Mouse (Mus musculus): ENCODE results near the gene Son.
A peak's percentile ranks its signal among the peaks of the same experiment; 100 is the strongest.
"Not testable (repeated sequence)": the region's sequence is repeated elsewhere in the genome, so short reads cannot be mapped to it uniquely, and the experiment has no call there.

The Son gene

GRCm38 (mm10) chr16:91633641-91634040, 13.7 kb upstream of the Son start:
- DNase-seq (ENCODE audit: extremely low read depth, insufficient read length, low spot score): no peak

- no peak for DNase-seq (ENCODE audit: extremely low read depth, insufficient read length, low spot score)
Measured at GRCm38 (mm10) chr16:91639161-91639560, 8.1 kb upstream of the Son start.

DNA sequence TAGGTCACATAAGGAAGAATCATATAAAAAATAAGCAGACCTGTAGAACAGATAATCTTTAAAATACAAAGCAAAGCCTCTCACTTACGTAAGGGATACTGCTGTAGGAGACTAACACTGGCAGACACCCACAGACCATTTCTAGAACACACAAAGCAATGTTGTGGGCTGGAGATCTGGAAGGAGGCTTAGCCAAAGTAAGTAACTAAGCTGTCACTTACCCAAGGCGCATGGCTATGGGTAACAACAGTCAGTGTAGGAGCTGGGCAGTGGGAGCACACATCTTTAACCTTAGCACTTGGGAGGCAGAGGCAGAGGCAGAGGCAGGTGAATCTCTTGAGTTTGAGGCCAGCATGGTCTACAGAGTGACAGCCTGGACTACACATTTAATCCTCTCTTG, 7.7 kb upstream of the Son start:
- no peak for DNase-seq (ENCODE audit: extremely low read depth, insufficient read length, low spot score)

- no peak for DNase-seq (ENCODE audit: extremely low read depth, insufficient read length, low spot score)
Measured at GRCm38 (mm10) chr16:91640171-91640570, 7.1 kb upstream of the Son start.

- DNase-seq (ENCODE audit: extremely low read depth, insufficient read length, low spot score): no peak
Measured at GRCm38 (mm10) chr16:91644901-91645300, 2.4 kb upstream of the Son start.

GRCm38 (mm10) chr16:91645420-91645819, 1.9 kb upstream of the Son start:
- DNase-seq (ENCODE audit: extremely low read depth, insufficient read length, low spot score): not testable (repeated sequence)

DNA sequence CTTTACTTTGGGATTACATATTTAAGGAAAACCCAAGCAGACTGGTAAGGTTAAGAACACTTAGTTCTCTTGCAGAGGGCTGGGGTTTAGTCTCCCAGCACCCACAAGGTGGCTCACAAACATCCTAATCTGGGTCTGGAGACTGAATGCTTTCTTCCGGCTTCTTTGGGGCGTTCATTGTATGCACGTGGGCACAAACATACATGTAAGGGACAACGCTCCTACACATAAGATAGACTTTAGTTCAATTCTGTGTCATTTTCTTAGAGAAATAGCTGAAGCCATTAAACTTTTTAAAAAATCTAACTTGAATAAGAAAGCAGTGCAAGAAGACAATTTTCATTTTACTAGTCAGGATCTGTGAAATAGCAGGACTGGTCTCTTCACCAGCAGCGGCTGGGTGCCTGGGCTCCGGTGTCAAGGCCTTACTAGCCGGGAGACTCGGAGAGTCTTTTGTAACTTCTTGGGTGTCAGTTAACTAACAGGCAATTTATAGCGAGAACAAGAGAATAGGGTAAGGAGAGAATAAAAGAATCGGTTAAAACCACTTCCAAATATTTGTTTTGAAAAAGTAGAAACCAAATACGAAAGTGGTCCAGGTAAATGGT, 1.2 kb upstream of the Son start:
- DNase-seq (ENCODE audit: extremely low read depth, insufficient read length, low spot score): no peak

DNA sequence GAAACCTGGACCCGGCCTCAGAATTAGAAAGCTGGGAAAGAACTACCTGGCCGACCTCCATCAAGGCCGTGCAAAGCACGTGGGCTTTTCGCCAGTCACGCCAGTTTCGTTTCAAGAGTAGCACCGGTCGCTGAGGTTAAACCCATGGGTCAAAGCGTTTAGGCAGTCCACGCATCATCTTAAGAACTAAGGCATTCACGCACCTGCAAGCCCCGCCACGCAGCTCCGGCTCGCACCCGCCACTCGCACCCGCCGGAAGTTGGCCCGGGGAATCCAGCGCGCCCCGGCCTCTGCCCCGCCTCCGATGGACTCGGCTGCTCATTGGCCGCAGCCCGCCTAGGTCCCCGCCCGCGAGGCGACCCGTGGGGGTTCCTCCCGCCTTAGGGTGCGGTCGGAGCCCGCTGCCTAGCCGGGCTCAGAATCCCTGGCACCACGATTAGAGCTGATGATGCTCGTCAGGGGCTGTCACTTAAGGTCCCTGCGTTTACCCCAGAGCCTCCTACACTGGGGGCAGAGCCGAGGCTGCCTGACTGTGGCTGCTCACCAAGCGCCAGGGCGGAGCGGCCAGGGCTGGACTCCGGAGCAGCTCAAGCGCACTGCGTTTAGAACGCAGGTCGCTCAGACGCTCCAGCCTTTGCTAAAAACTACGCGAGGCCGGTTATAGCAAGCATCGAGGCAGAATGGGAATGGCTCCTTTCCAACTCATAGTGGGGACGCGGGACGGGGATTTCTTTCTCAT, 456 bp upstream of the Son start, which contains the start of gene Gart:
Gene Gart (minus strand): TSS at position 272 of the 739 bp plus-strand sequence.
- peak; percentile 91 for DNase-seq (ENCODE audit: extremely low read depth, insufficient read length, low spot score)

GRCm38 (mm10) chr16:91648220-91648550, 879 bp downstream of the Son start:
- peak; percentile 68 for DNase-seq (ENCODE audit: extremely low read depth, insufficient read length, low spot score)

GRCm38 (mm10) chr16:91649246-91649645, 1.9 kb downstream of the Son start:
- no peak for DNase-seq (ENCODE audit: extremely low read depth, insufficient read length, low spot score)

DNA sequence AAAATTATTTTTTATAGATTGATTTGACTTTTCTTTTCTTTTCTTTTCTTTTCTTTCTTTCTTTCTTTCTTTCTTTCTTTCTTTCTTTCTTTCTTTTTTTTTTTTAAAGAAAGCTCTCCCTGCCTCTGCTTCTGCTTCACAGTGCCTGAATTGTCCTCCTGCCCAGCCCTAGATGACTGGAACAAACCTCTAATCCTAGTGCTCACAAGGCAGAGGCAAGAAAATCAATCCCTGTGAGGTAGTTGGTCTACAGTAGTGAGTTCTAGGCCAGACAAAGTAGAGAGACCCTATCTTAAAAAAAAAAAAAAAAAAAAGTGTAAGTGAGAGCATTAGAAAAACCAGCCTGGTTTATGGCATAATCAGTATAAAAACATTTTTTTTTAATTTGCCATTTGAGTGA, 2.5 kb downstream of the Son start:
- no peak for DNase-seq (ENCODE audit: extremely low read depth, insufficient read length, low spot score)

DNA sequence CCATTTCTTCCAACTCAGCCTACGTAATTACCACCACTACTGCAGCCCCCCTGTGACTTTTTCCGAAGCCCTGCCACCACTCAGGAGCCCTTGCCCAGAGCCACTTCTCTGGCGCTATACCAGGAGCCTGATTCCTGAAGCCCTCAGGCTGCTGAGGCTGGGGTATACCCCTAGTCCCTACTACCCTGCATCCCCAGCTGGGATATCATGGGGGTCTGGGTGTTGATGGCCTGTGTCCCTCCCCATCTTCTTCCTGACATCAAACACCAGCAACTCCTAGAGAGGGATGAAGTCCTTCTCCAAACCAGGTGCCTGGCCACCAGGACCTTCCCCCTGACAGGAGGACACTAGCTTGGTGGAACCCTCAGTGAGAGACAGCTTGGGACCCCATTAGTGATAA, 4.9 kb downstream of the Son start:
- no peak for DNase-seq (ENCODE audit: extremely low read depth, insufficient read length, low spot score)

DNA sequence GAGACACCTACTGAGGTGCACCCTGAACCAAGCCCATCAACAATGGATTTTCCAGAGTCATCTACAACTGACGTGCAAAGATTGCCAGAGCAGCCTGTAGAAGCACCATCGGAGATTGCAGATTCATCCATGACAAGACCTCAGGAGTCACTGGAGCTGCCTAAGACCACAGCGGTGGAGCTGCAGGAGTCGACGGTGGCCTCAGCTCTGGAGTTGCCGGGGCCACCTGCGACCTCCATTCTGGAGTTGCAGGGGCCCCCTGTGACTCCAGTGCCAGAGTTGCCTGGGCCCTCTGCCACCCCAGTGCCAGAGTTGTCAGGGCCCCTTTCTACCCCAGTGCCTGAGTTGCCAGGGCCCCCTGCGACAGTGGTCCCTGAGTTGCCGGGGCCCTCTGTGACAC, 8.0 kb downstream of the Son start:
- DNase-seq (ENCODE audit: extremely low read depth, insufficient read length, low spot score): no peak

GRCm38 (mm10) chr16:91657285-91657684, 10.0 kb downstream of the Son start:
- no peak for DNase-seq (ENCODE audit: extremely low read depth, insufficient read length, low spot score)

GRCm38 (mm10) chr16:91658471-91658870, 11.2 kb downstream of the Son start:
- no peak for DNase-seq (ENCODE audit: extremely low read depth, insufficient read length, low spot score)

- DNase-seq (ENCODE audit: extremely low read depth, insufficient read length, low spot score): no peak
Measured at GRCm38 (mm10) chr16:91659798-91660197, 12.5 kb downstream of the Son start.

- no peak for DNase-seq (ENCODE audit: extremely low read depth, insufficient read length, low spot score)
Measured at GRCm38 (mm10) chr16:91661397-91661796, 14.1 kb downstream of the Son start.

GRCm38 (mm10) chr16:91662336-91662735, 15.0 kb downstream of the Son start:
- DNase-seq (ENCODE audit: extremely low read depth, insufficient read length, low spot score): no peak

DNA sequence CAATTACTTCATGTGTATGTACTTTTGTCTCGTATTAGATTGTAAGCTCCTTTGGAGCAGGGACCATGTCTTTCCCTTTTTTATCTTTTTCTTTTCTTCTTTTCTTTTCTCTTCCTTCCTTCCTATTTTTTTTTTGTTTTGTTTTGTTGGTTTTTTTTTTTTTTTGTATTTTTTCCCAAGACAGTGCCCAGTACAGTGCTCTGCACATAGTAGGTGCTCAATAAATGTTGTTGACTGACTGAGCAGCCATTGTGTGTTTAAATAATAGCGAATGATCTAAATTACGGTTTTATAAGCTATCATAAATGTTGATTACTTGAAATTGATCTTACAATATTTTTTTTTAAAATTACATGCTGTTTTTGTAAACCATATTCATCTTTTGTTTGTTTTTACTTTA, 16.5 kb downstream of the Son start:
- no peak for DNase-seq (ENCODE audit: extremely low read depth, insufficient read length, low spot score)

DNA sequence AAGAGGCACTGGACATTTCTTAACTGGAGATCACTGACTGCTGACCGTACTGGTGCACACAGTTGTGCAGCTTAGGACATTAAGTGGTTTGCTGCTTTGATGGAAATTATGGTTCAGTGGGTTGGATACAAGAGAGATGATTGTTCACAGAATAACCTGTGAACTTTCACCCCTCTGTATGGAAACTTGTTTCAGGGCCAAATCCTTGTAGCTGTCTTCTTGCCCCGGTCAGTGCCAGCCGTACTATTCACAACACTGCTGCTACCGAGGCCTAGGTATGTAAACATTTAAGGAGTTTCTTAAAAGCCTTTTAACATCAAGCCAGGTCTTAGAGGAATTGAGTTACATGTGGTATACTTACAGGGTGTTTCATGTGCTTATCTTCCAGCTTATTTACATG, 27.2 kb downstream of the Son start:
- DNase-seq (ENCODE audit: extremely low read depth, insufficient read length, low spot score): no peak

DNA sequence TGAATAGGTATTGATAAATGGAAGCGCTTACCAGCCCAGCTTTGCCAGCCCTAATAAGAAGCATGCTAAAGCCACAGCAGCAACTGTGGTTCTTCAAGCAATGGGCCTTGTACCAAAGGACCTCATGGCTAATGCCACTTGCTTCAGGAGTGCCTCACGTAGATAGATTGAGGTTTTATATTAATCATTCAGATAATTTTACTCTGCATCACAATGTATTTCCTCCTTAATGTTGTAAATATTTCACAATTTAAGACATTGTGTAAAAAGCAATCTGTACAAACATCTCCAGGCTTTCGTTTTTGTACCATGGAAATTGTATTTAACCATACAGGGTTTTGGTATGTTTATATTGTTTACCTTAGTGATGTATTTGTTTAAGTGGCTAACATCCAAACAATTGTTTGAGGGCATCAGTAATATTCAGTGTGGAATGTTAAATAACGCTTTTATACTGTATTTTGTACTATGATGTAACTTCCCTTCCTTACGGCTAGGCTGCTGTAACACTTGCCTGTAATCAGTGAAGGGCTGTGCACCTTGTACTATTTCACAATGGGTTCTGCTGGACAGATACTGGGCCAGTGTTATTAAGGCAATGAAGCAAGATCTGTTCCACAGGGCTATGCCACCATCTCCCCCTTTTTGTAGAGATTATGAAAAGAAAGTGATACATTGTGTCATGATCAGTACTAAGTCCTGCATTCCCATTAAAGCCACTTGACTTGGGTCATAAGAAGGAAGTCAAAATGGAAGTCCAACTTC, 31.0 kb downstream of the Son start:
- no peak for DNase-seq (ENCODE audit: extremely low read depth, insufficient read length, low spot score)

DNA sequence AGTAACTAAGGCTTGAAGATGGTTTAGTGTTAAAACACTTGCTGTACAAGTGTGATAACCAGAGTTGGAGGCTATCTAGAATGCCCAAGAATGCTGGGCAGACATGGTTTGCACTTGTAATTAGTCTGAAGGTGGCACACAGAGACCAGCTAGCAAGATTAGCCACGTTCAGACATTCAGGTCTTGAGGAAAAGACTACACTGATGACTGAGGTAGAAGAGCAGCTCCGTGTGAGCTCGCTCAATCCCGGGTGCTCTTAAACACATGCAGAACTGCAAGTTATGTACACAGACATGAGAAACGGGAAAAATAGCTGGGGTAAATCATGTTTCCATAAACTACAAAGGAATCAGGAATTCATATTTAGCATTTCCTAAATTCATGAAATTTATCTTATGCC, 33.4 kb downstream of the Son start:
- DNase-seq (ENCODE audit: extremely low read depth, insufficient read length, low spot score): no peak

Data from 3134 (cell line).